9 mouse cellular contexts compared by ENCODE assay signal in genomic region chr16:96467445-96467844, GRCm38 (mm10). TPM values are rescaled to one million over a fixed set of nuclear protein-coding genes. Genes with fewer than 3 reads are reported as not detected.
DNase-seq lines count a peak whose midpoint lies in the region; TF ChIP-seq lines count a peak whose summit lies in the region.
"Had no signal": no experiment of that assay in that cellular context is flagged by ENCODE, and none has a peak within 500 bp of the region (broad histone marks: within the 10 kb centered on the region; RNA-seq: fewer than 3 reads in every experiment).

Gene Pcp4 (plus strand): TSS chr16:96467606.

- intact Hi-C loops in heart, postnatal 10 days (cut with DNase I) = loop anchor here (1.0 to 5.0 kb wide), 3 partner anchors 65 to 204 kb away; no protein-coding TSS in a partner anchor

- no peak within 1 kb of the TSS for H3K27ac ChIP-seq in embryonic fibroblast, embryonic 13.5 days (ENCODE audit: insufficient read depth, low read length)
- H3K27ac ChIP-seq: heart, embryonic 15.5 days had no signal

- no peak for TF ChIP-seq POLR2A in embryonic fibroblast, embryonic 13.5 days (IDR thresholded peaks at IDR 0.05; ENCODE audit: low read depth, low read length)
- no peak for TF ChIP-seq POLR2A in lung, adult 2 months (IDR thresholded peaks at IDR 0.05; ENCODE audit: borderline replicate concordance, extremely low read depth, low read depth, low read length)

- no peaks in the 10 kb centered on the region for H3K4me1 ChIP-seq in embryonic fibroblast, embryonic 13.5 days (ENCODE audit: control insufficient read depth, insufficient read depth, low read length)
- H3K4me1 ChIP-seq in lung, adult 2 months (ENCODE audit: control insufficient read depth, insufficient read depth, low read length) = no peaks in the 10 kb centered on the region

- WGBS in large intestine, adult 2 months = 13% methylated on average over 8 of the region's 8 CpGs
- WGBS in lung, adult 2 months = 16% methylated on average over 8 of the region's 8 CpGs

- peak; percentile 5 to 22 for DNase-seq in CD8-positive naive resting alpha-beta T cell, adult 2 months (ENCODE audit: low read depth in 2 of 2, low spot score in 2 of 2)
- DNase-seq in brain, adult 2 months (ENCODE audit: low read depth, low spot score) = peak; percentile 95
- peak; percentile 74 to 84 for DNase-seq in heart, postnatal 10 days
- peak; percentile 29 for DNase-seq in large intestine, adult 2 months (ENCODE audit: low read depth, low spot score)
- DNase-seq in lung, adult 2 months = peak; percentile 75
- peak; percentile 67 for DNase-seq in ovary, postnatal 14 days (ENCODE audit: low spot score)
- DNase-seq in thymus, postnatal 0 days (ENCODE audit: low spot score) = peak; percentile 61

- TF ChIP-seq CTCF in embryonic fibroblast, embryonic 13.5 days (IDR thresholded peaks at IDR 0.05; ENCODE audit: borderline replicate concordance, insufficient read depth, low read length) = peak; percentile 95
- TF ChIP-seq CTCF in lung, adult 2 months (IDR thresholded peaks at IDR 0.05; ENCODE audit: insufficient read depth, low read length) = peak; percentile 99

- no peak within 1 kb of the TSS for H3K4me3 ChIP-seq in embryonic fibroblast, embryonic 13.5 days (ENCODE audit: insufficient read depth, low read length)
- H3K4me3 ChIP-seq in lung, adult 2 months (replicated peaks; ENCODE audit: extremely low read depth, low read depth, low read length) = no peak within 1 kb of the TSS
- H3K4me3 ChIP-seq: heart, embryonic 15.5 days had no signal

RNA-seq across cellular contexts. Expression of gene Pcp4, which starts in this region (rescaled TPM):
- 1.8 TPM in 1 of 2 replicates, not detected in the other for polyA plus RNA-seq in embryonic fibroblast, embryonic 13.5 days (2011; ENCODE audit: insufficient read length, low read depth, missing spikeins)
- total RNA-seq in heart, postnatal 10 days (2021) = 1 to 10 TPM; 2.6 TPM
- polyA plus RNA-seq in large intestine, adult 2 months (2012; rRNA removed) = 6.2 and 8.4 TPM in 2 replicates
- polyA plus RNA-seq in lung, adult 2 months (2012; rRNA removed) = 0.22 and 0.58 TPM in 2 replicates
- polyA plus RNA-seq in thymus, postnatal 0 days (2015; fragmentation: Nextera tagmentation; extraction: Ambion mirVana) = 4.5 and 6.4 TPM in 2 replicates

Comparison
In these comparisons a context has a peak if more than half of its experiments do, and no peak if none do; other contexts are left out.
1. Peak in DNase-seq in lung, adult 2 months; RNA of the gene not detected or under 1 TPM.
2. DNase-seq: peak in every context shown above with its lines; median percentile 95 in brain, adult 2 months; 79 in heart, postnatal 10 days; 75 in lung, adult 2 months; 67 in ovary, postnatal 14 days; 61 in thymus, postnatal 0 days; 29 in large intestine, adult 2 months; 14 in CD8-positive naive resting alpha-beta T cell, adult 2 months.